Mouse (Mus musculus) G1E-ER4 (cell line): Measurements from ENCODE around the gene Ubtf. TPM values are rescaled to one million over a fixed set of nuclear protein-coding genes. Genes with fewer than 3 reads are reported as not detected.
"Not testable (repeated sequence)": the region's sequence is repeated elsewhere in the genome, so short reads cannot be mapped to it uniquely, and the experiment has no call there.

ENCODE experiments used
- GATA1 ChIP-seq: IDR thresholded peaks from one replicate; pipeline ENCODE4 v1.8.0; 2012; ENCODE audit warnings: low read length, inconsistent platforms
- polyA plus RNA-seq: library from polyadenylated mRNA; stranded (reverse); fragments of >175 nt; gene quantifications from 2 replicates; pipeline ENCODE4 v1.2.3, GENCODE M21; 2012

Ubtf gene
- 180 and 263 TPM in 2 replicates for polyA plus RNA-seq

GRCm38 (mm10) chr11:102319410-102319792 lies at the start of gene Ubtf:
Ubtf (minus strand) TSS chr11:102319742.
- no peak for TF ChIP-seq GATA1

GRCm38 (mm10) chr11:102369263-102369662 lies 49.7 kb upstream of the Ubtf start:
- TF ChIP-seq GATA1: no peak

GRCm38 (mm10) chr11:102368347-102368746 lies 48.8 kb upstream of the Ubtf start:
- TF ChIP-seq GATA1: peak; percentile 78

GRCm38 (mm10) chr11:102367504-102368280 lies 48.1 kb upstream of the Ubtf start:
- no peak for TF ChIP-seq GATA1

GRCm38 (mm10) chr11:102366103-102366502 lies 46.6 kb upstream of the Ubtf start, which contains the start of gene Slc4a1:
Slc4a1 (minus strand) TSS chr11:102366203.
- not testable (repeated sequence) for TF ChIP-seq GATA1

GRCm38 (mm10) chr11:102365699-102366098 lies 46.2 kb upstream of the Ubtf start:
- TF ChIP-seq GATA1: no peak

- TF ChIP-seq GATA1: no peak
These were observed 45.2 kb upstream of the Ubtf start for GRCm38 (mm10) chr11:102364570-102365371.

- no peak for TF ChIP-seq GATA1
These were observed 44.1 kb upstream of the Ubtf start for GRCm38 (mm10) chr11:102363623-102364022.

GRCm38 (mm10) chr11:102361776-102362495 lies 42.4 kb upstream of the Ubtf start:
- no peak for TF ChIP-seq GATA1

- TF ChIP-seq GATA1: no peak
These were observed 38.8 kb upstream of the Ubtf start for GRCm38 (mm10) chr11:102358365-102358764.

GRCm38 (mm10) chr11:102356636-102357350 lies 37.3 kb upstream of the Ubtf start:
- no peak for TF ChIP-seq GATA1

GRCm38 (mm10) chr11:102356190-102356589 lies 36.6 kb upstream of the Ubtf start:
- TF ChIP-seq GATA1: no peak

- TF ChIP-seq GATA1: no peak
These were observed 36.0 kb upstream of the Ubtf start for GRCm38 (mm10) chr11:102355501-102355900.

GRCm38 (mm10) chr11:102353021-102353431 lies 33.5 kb upstream of the Ubtf start:
- no peak for TF ChIP-seq GATA1

GRCm38 (mm10) chr11:102352378-102352777 lies 32.8 kb upstream of the Ubtf start:
- no peak for TF ChIP-seq GATA1
